Mouse (Mus musculus) limb, embryonic 14.5 days (tissue): Measurements from ENCODE around the gene Gm45837. TPM values are rescaled to one million over a fixed set of nuclear protein-coding genes. Genes with fewer than 3 reads are reported as not detected.
A peak's percentile ranks its signal among the peaks of the same experiment; 100 is the strongest.

ENCODE experiments used
- ATAC-seq: fragments of 200-750 bp; cut with Nextera tagmentation; 2 replicates; pipeline ENCODE4 v1.8.0; 2017; ENCODE audit warnings: low read depth, moderate number of reproducible peaks, moderate TSS enrichment; ENCODE audit not compliant: low FRiP score
- DNase-seq: peaks from one replicate; pipeline ENCODE4 v3.0.0-alpha.2; 2015; ENCODE audit warnings: low spot score
- H3K27ac ChIP-seq: fragments of 300-500 bp; sonication (generic); replicated peaks from 2 replicates; pipeline ENCODE4 v1.5.1; 2014; ENCODE audit warnings: low read depth, mild to moderate bottlenecking, low read length, moderate library complexity, mixed read lengths
- H3K27me3 ChIP-seq: fragments of 300-500 bp; sonication (generic); 2 replicates; pipeline ENCODE4 v1.6.1; 2014; ENCODE audit warnings: low read length, mixed read lengths; ENCODE audit not compliant: control insufficient read depth, insufficient read depth
- H3K36me3 ChIP-seq: fragments of 300-500 bp; sonication (generic); 2 replicates; pipeline ENCODE4 v1.6.1; 2014; ENCODE audit warnings: mild to moderate bottlenecking, low read length, moderate library complexity, mixed read lengths; ENCODE audit not compliant: control insufficient read depth, insufficient read depth
- H3K4me1 ChIP-seq: fragments of 300-500 bp; sonication (generic); 2 replicates; pipeline ENCODE4 v1.6.1; 2014; ENCODE audit warnings: antibody characterized with exemption, low read length, mixed read lengths; ENCODE audit not compliant: control insufficient read depth, insufficient read depth
- H3K4me2 ChIP-seq: fragments of 300-500 bp; sonication (generic); replicated peaks from 2 replicates; pipeline ENCODE4 v1.6.1; 2014; ENCODE audit warnings: low read depth, mild to moderate bottlenecking, low read length, moderate library complexity; ENCODE audit not compliant: severe bottlenecking
- H3K4me3 ChIP-seq: fragments of 300-500 bp; sonication (generic); replicated peaks from 2 replicates; pipeline ENCODE4 v1.5.1; 2014; ENCODE audit warnings: low read length
- H3K9ac ChIP-seq: fragments of 300-500 bp; sonication (generic); 2 replicates; pipeline ENCODE4 v1.6.1; 2014; ENCODE audit warnings: mild to moderate bottlenecking, low read depth, low read length, moderate library complexity; ENCODE audit not compliant: severe bottlenecking
- H3K9me3 ChIP-seq: fragments of 300-500 bp; sonication (generic); 2 replicates; pipeline ENCODE4 v1.6.1; 2016; ENCODE audit warnings: low read length; ENCODE audit not compliant: control insufficient read depth
- POLR2A ChIP-seq: fragments of 200-500 bp; IDR thresholded peaks from 2 replicates; pipeline ENCODE4 v1.8.0; 2012; ENCODE audit warnings: inconsistent platforms, mild to moderate bottlenecking, moderate library complexity, borderline replicate concordance; ENCODE audit not compliant: insufficient read depth, insufficient read length; ENCODE audit errors: extremely low read depth
- WGBS: fragments of 180-500 bp; shearing (Covaris S2); extraction: QIAGEN DNeasy Blood & Tissue Kit; methylation state at CpG from one replicate; pipeline ENCODE4 v1.1.7; 2014; 5-methylcytosine and 5-hydroxymethylcytosine counted together
- polyA plus RNA-seq, 2 experiments: library from polyadenylated mRNA; depleted of rRNA in 1 of 2; stranded (reverse) in 1 of 2; unstranded in 1 of 2; fragments of >200 nt; fragmentation: Nextera tagmentation in 1 of 2; extraction: Ambion mirVana in 1 of 2; gene quantifications; 2 replicates each; pipeline versions ENCODE4 v1.2.1 to v1.2.3; 2012 to 2014

The Gm45837 gene
- polyA plus RNA-seq, 2 experiments, result 0.41 to 7.5 TPM

DNA sequence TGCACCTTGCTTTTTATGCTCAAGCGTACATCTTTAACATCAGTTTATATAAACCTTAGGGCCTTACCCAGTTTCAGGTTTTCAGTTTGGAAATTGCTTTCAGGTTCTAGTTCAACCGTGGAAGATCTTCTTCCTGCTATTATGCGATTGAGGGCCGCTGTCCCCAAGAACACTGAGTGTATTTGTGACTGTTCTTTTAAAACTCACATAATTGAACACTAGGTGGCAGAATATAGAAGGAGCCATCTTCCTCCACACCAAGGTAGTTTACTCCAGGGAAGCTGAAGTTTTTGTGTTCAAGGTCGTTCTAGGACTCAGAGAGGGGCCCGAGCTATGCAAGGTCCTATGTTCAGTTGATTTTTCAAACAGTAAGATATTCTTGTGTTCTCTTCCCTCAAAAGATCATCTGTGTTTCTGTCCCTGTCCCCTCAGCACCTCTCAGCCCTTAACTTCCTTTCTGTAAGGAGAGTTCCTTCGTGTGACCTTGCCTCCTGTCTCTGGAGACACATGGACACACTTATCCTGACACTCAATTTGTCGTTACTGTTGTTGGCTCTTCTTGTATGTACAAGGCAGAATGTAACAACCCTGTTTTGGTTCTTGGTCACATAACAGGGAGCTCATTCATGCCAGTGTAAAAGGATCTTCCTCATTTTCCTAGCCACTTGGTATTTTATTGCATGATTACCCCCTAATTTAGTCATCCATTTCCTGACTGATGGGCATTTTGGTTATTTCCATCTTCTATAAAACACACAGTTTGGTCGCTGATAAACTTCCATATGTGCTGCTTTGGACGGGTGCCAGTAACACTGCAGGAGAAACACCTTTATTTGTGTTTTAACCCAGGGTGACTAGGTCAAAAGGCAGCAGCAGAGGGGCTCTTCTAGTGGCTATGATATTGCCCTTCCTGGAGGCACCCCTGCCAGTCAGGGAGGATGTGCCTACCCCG lies 42.5 kb upstream of the Gm45837 start:
- WGBS, result 53% methylated on average over 11 of the region's 11 CpGs
- no peak for TF ChIP-seq POLR2A
- Histone ChIP-seq H3K9me3 (no peaks in the 10 kb centered on the region), H3K4me3 (no peak overlapping the region), H3K27ac (no peak overlapping the region), H3K36me3 (no peaks in the 10 kb centered on the region), H3K4me1 (no peaks in the 10 kb centered on the region; the same call in 1 of the 2 replicates), H3K27me3 (no peaks in the 10 kb centered on the region), H3K4me2 (no peak overlapping the region), H3K9ac (no peak overlapping the region)
- ATAC-seq, result no peak
- DNase-seq, result no peak

DNA sequence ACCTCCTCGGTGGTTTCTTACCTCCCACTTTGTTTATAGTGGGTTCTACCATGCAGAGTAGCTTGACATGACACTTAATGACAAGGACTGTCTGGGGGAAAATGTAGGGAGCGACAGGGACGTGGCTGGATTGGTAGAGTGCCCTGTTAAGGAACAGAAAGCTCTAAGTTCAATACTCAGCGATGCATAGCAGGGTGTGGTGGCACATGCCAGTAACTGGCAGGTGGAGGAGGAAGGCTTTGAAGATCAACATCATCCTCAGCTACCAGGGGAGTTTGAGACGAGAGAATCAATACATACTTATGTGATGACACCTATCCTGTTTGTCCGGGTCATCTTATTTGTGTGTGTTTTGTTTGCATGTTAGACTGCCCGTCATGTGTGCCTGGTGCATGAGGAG lies 41.0 kb upstream of the Gm45837 start:
- Histone ChIP-seq H3K4me3 (no peak overlapping the region), H3K4me1 (no peaks in the 10 kb centered on the region; the same call in 1 of the 2 replicates), H3K4me2 (no peak overlapping the region), H3K27me3 (no peaks in the 10 kb centered on the region), H3K36me3 (no peaks in the 10 kb centered on the region), H3K9ac (no peak overlapping the region), H3K27ac (no peak overlapping the region), H3K9me3 (no peaks in the 10 kb centered on the region)
- no peak for DNase-seq
- no peak for TF ChIP-seq POLR2A
- WGBS, result 82% methylated on average over 7 of the region's 7 CpGs
- ATAC-seq, result no peak

DNA sequence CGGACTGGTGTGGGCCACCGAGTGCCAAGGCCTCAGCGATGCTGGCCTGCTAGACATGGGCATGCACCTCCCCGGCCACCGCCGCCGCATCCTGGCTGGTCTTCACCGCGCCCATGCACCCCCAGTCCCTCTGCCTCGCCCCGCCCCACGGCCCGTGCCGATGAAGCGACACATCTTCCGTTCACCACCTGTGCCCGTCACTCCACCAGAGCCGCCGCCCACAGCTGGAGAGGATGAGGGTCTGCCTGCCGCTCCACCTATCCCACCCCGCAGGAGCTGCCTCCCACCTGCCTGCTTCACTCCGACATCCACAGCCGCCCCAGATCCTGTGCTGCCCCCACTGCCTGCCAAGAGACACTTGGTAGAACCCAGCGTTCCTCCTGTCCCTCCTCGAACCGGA lies 37.6 kb upstream of the Gm45837 start:
- ATAC-seq (no peak), DNase-seq (no peak)
- H3K4me2 ChIP-seq, result no peak overlapping the region
- no peaks in the 10 kb centered on the region for H3K27me3 ChIP-seq
- H3K9ac ChIP-seq, result no peak overlapping the region
- H3K4me1 ChIP-seq, result no peaks in the 10 kb centered on the region; the same call in 1 of the 2 replicates
- no peak overlapping the region for H3K4me3 ChIP-seq
- no peak overlapping the region for H3K27ac ChIP-seq
- H3K9me3 ChIP-seq, result no peaks in the 10 kb centered on the region
- no peak for TF ChIP-seq POLR2A
- 78% methylated on average over 26 of the region's 26 CpGs for WGBS
- no peaks in the 10 kb centered on the region for H3K36me3 ChIP-seq

DNA sequence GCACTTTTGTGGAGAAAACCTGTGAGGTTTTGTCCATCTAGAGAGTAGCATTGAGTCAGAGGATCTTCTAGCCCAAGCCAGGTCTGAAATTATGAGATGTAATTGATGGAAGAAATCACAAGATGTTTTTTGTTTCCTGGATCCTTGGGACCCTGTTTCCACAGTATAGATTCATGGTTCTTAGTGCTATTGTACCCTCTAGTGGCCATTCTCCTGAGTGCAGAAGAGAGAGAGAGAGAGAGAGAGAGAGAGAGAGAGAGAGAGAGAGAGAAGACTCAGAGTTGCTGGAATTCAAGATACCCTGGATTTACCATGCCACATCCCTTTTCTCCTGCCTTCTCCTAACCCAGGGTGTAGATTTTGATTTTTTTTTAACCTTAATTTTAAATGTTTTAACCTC lies 36.5 kb upstream of the Gm45837 start:
- Histone ChIP-seq H3K27ac (no peak overlapping the region), H3K4me3 (no peak overlapping the region), H3K36me3 (no peaks in the 10 kb centered on the region), H3K4me2 (no peak overlapping the region), H3K4me1 (no peaks in the 10 kb centered on the region; the same call in 1 of the 2 replicates), H3K9ac (no peak overlapping the region), H3K27me3 (no peaks in the 10 kb centered on the region), H3K9me3 (no peaks in the 10 kb centered on the region)
- peak; percentile 85 for DNase-seq
- no peak for TF ChIP-seq POLR2A
- ATAC-seq, result no peak

DNA sequence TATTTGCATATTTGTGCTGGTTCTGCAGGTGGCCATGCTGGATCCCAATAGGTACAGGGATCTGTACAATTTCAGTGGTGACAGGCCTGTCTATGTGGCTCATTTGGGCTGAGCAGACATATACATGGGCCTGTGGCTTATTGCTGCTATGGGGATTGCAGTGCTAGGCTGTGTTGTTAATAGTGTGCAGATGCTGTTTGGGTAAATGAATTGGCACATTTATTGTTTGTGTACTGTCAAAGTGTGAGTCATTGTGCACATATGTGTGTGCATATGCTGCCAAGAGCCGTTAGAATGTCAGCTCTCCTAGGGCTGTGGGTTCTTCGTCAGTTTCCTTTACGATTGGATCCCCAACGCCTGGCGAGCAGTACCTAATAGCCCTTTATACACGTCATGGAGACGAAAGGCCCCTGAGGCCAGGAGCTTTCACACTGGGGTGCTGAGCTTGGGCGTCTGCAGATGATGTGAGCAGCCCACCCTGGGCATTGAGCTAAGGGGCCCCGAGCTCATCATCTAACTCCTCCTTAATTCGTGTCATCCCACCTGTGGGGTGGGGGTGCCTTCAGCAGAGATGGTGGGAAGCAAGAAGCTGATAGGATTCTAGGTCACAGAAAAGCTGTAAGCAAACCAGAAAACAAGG lies 33.9 kb upstream of the Gm45837 start:
- no peak for TF ChIP-seq POLR2A
- Histone ChIP-seq H3K4me1 (no peaks in the 10 kb centered on the region; the same call in 1 of the 2 replicates), H3K27ac (no peak overlapping the region), H3K4me2 (no peak overlapping the region), H3K9me3 (no peaks in the 10 kb centered on the region), H3K9ac (no peak overlapping the region), H3K36me3 (no peaks in the 10 kb centered on the region), H3K27me3 (no peaks in the 10 kb centered on the region), H3K4me3 (no peak overlapping the region)
- WGBS, result 41% methylated on average over 10 of the region's 10 CpGs
- DNase-seq (no peak), ATAC-seq (0 out of 2 replicates have a peak, but pooled peaks have one; percentile 46)
